Mouse (Mus musculus) urinary bladder, postnatal 10 days (tissue): ENCODE results near the gene Togaram1.
A peak's percentile ranks its signal among the peaks of the same experiment; 100 is the strongest.

Experiments
- DNase-seq: peaks from one replicate; pipeline ENCODE4 v3.0.0; 2022; ENCODE audit warnings: low spot score

Togaram1 gene

DNA sequence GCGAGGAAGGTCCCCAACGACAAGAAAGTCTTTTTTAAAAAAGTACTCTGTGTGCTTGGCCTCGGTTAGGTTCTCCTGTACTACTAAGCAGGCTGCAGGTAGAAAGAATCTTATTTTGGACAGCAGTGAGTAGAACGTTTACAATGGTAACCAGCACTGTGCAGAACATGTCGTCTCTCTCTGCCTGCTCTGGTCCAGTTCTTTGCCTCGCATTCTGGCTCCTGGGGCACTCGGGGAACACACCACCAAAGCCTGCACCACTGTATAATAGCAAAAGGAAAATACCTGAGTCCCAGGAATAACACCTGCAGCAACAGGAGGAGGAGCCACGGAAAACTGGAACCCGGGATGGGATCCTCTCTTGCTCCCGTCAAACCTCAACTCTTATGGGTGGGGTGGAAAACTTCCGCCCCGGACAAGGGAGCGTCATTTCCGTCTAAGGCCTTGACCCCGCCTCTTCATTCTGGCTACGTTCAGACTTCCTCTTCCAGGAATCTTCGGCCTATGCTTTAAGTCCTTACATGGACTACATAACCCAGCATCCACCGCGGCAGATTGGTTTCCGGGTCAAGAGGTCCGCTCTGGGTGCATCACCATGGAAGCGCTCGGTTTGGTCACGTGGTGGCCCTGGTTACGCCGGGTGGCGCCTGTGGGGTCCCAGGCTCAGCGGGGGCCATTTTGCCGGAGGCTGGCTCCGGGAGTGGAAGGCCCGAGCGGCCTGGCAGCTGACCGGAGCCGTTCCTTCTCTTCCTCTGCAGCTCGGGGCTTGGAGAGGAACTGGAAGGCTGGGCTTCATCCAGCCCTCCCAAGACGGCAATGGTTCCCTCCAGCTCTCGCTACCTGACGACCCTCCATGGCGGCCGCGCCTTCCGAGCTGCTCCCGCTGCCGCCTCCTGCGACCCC, at the start of gene Togaram1, which contains the start of gene Klhl28:
Togaram1 (plus strand) TSS at position 681 of the 903 bp plus-strand sequence.
Klhl28 (minus strand) TSS at position 411 of the 903 bp plus-strand sequence.
- peak; percentile 95 for DNase-seq

DNA sequence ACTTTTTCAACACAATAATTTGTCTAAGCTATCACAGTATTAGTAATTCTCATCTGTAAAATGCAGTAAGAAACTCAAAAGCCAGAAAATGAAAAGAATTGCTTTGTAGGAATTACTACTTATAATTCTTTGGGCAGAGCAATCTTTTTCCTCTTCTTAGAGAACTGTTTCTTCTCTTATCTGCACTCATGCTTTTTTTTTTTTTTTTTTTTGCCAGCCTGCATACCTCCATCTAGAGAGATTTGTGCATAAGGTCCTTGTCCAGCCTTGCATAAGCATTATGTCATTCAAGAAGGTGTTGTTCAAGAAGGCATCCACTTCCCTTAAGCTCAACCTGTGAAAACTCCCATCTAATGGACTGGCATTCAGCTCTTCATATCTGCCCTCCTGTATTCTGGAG, 48.9 kb upstream of the Togaram1 start:
- DNase-seq, result no peak

- peak; percentile 81 for DNase-seq
Measured at GRCm38 (mm10) chr12:64917578-64918471, 47.8 kb upstream of the Togaram1 start, which contains the start of gene Gm527. Gene Gm527, plus strand, starts transcription at chr12:64917906.

GRCm38 (mm10) chr12:64937493-64937892, 28.1 kb upstream of the Togaram1 start:
- no peak for DNase-seq

GRCm38 (mm10) chr12:64964560-64964959, 1.0 kb upstream of the Togaram1 start:
- no peak for DNase-seq

DNA sequence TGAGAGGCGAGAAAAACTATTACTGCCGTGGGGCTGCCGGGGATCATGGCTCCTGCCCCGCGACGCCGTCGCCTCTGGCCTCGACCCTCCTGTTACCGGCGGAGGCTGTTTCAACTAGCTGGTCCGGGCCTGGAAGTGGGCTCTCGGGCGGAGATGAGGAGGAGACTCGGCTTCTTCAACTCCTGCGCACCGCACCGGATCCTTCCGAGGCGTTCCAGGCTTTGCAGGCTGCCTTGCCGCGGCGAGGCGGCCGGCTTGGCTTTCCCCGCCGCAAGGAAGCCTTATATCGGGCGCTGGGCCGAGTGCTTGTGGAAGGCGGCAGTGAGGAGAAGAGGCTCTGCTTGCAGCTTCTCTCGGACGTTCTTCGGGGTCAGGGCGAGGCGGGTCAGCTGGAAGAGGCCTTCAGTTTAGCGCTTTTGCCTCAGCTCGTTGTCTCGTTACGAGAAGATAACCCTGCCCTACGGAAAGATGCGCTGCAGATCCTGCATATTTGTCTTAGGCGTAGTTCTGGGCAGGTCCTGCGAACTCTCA, 562 bp downstream of the Togaram1 start:
- DNase-seq, result no peak

GRCm38 (mm10) chr12:64966652-64967435, 1.2 kb downstream of the Togaram1 start:
- no peak for DNase-seq

DNA sequence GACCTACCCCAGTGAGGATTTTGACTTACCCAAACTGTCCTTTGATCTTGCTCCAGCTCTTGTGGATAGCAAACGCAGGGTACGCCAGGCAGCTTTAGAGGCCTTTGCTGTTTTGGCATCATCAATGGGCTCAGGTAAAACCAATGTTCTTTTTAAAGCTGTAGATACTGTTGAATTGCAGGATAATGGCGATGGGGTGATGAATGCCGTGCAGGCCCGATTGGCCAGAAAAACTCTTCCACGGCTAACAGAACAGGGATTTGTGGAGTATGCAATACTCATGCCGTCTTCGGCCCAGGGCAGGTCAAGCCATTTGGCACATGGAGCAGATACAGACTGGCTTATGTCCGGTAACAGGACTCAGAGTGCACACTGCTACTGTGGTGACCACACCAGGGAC, 1.9 kb downstream of the Togaram1 start:
- no peak for DNase-seq

- no peak for DNase-seq
Measured at GRCm38 (mm10) chr12:64968067-64968466, 2.5 kb downstream of the Togaram1 start.

GRCm38 (mm10) chr12:64971399-64971798, 5.8 kb downstream of the Togaram1 start:
- DNase-seq, result no peak

- no peak for DNase-seq
Measured at GRCm38 (mm10) chr12:64972063-64972462, 6.5 kb downstream of the Togaram1 start.

DNA sequence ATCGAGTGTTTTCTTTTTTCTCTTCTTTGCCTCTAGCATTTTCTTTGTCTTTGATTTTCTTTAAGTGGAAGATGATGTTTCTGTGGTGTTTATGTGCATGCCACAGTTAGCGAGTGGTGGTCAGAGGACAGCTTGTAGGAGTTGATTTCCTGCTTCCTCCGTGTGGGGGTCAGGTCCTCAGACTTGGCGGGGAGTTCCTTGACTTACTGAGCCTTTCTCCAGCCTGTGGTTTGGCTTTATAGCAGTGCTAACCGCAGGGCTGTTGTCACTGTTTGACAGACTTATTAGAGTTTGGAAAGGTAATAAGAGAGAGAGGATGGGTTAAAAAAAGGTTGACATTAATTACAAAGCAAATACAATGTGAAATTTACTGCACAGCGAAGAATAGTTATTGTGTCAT, 10.0 kb downstream of the Togaram1 start:
- DNase-seq, result no peak

- no peak for DNase-seq
Measured at GRCm38 (mm10) chr12:64976191-64976590, 10.6 kb downstream of the Togaram1 start.

DNA sequence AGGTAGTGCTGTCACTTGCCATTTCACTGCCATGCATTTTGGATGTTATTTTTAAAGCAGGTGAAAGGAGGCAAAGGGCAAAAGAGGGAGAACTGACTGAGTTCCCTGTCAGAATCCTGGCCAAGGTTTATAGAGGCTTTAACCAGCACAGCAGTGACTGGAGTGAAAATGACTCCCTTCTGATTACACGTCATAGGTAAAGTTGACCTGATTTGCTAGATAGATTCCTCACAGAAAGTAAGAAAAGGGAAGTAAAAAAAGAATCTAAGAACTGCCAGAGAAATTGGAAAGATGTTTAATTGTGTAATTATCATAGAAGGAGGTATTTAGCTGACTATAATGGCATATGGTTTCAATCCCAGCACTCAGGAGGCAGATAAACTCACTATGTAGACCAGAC, 11.9 kb downstream of the Togaram1 start:
- no peak for DNase-seq

DNA sequence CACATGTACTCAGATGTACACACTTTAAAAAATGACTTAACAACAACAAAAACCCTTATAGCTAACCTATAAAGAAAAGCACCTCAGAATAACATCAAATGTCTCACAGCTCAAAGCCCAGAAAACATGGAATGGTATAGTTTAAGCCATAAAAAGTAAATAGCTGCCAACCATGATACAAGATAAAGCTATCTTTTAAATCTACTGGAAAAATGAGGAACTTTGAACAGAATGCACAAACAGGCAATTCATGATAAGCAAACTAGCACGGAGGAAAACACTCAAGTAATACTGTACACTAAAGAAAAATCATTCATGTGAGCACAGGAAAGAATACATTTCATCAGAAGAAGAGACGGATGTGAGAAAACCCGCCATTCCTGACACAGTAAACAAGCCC, 42.1 kb downstream of the Togaram1 start:
- DNase-seq, result no peak

DNA sequence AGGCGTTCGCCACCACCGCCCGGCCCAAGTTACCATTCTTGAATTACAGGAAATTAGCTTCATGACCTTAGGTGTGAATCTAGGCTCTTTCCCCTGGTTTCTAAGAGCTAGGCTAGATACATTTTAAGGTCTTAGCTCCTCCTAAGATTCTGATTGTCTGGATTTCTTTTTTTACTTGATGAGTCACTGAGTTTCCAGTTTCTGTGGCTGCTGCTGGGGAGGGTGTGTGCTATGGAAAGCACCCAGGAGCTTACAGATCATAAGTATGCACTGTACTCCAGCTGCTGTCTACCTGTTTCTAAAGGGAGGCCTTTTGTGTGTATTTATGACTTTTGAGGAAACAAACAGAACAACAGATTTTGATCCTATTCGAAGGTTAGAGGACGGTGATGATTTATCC, 57.2 kb downstream of the Togaram1 start:
- DNase-seq, result no peak

DNA sequence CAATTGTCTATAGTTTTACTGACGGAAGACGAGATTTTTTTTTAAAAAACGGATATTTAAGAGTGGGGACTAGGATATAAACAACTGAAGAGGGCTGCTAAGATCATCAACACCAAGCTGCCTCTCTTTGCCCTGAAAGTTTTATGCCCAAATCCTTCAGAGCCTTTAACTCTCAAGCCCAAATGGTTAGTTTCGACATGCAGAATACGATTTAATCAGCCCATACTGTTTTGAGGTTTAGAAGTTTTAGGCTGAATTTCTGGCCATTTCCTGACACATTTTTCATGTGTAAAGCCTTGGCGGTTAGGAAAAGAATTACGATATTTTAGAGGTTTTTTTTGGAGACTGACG, 70.2 kb downstream of the Togaram1 start:
- DNase-seq, result no peak

DNA sequence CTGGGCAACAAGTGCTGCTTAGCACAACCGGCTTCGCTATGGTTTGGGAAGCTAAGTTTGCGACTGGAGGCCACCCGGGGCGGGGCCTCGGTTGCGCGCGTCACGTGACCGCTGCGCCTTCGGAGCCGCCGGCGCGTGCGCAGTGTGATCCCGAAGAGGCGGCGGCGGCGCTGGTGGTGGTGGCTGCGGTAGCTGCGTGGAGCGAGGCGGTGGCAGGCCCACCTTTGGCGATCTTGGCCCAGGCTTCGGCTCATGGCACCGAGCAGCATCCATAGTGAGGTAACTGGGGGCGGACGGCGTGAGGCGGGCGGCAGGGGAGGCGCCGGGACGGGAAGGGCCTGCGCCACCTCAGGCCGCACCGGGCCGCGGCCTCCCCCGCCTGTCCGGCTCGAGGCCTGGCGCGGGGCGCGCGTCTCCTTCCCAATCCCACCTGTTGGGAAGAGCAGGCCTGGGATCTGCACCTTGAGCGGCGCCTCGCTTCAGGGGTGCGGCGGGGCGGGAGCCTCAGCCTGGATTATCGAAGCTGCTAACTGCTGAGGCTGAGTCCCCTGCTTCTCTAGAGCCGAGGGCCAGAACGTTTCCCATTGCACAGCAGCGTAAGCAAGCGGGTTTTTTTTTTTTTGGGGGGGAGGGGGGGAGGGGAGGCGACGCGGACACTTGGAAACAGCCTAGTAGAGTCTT, 70.7 kb downstream of the Togaram1 start, which contains the start of gene Prpf39:
Prpf39 (plus strand) TSS at position 144 of the 681 bp plus-strand sequence.
- DNase-seq, result peak; percentile 72

DNA sequence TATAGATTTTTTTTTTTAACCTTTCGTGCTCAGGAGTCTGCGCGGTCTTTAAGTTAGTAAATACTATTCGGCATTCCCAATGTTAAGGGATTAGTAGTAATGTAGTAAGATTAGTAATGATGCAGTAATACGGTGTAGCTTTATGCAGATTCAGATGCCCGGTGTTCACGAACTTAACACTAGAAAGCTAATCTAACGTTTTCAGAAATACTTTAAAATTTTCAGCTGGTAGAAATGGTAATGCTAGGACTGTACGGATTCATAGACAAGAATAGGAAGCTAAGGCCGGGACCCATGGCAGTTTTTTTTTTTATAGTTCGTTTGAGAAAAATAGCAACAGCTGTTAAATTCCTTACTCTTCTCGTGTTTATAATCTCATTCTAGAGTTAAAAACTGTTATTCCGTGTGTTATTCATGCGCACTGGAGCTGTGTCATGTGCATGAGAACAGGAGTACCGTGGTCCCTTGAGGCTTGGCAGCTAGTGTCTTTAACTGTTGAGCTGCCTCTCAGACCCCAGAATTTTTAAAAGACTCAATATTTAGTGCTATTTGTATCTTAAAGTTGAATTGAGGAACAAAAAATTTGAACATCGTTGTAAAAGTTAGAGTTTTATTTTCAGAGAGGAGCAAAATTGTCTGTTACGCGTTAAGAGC, 71.4 kb downstream of the Togaram1 start:
- DNase-seq, result no peak

DNA sequence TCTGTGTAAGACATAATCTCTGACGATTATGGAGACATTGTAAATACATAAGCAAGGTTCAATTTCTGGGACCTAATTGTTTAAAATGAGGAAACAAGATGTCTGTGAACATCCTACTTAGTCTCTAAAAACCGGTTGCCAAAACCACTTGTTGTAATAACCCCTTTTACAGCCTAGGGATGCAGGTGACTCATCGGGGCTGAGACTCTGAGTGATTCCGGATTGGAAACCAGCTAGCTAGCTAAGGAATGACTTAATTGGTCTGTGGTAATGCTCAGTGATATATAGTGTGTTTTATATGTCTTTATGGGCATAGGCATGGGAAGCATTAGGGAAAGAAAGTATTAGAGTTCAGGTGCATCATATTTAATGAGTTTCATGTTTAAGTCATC, 71.9 kb downstream of the Togaram1 start:
- DNase-seq, result no peak
